Mouse (Mus musculus) limb, embryonic 13.5 days (tissue): Measurements from ENCODE around the gene Wdr46. TPM values are rescaled to one million over a fixed set of nuclear protein-coding genes. Genes with fewer than 3 reads are reported as not detected.

Experiments
- ATAC-seq: fragments of 200-750 bp; cut with Nextera tagmentation; 2 replicates; pipeline ENCODE4 v1.8.0; 2017; ENCODE audit warnings: low read depth, moderate number of reproducible peaks, moderate TSS enrichment; ENCODE audit not compliant: low FRiP score
- H3K27ac ChIP-seq: fragments of 300-500 bp; sonication (generic); 2 replicates; pipeline ENCODE4 v1.5.1; 2015; ENCODE audit warnings: inconsistent platforms, mild to moderate bottlenecking, moderate library complexity
- H3K27me3 ChIP-seq: fragments of 300-500 bp; sonication (generic); 2 replicates; pipeline ENCODE4 v1.6.1; 2015; ENCODE audit warnings: mild to moderate bottlenecking, inconsistent platforms
- H3K36me3 ChIP-seq: fragments of 300-500 bp; sonication (generic); 2 replicates; pipeline ENCODE4 v1.6.1; 2015; ENCODE audit warnings: inconsistent platforms, mild to moderate bottlenecking, moderate library complexity
- H3K4me1 ChIP-seq: fragments of 300-500 bp; sonication (generic); 2 replicates; pipeline ENCODE4 v1.6.1; 2015; ENCODE audit warnings: inconsistent platforms
- H3K4me2 ChIP-seq: fragments of 300-500 bp; sonication (generic); replicated peaks from 2 replicates; pipeline ENCODE4 v1.6.1; 2015; ENCODE audit warnings: inconsistent platforms, mild to moderate bottlenecking, moderate library complexity
- H3K4me3 ChIP-seq: fragments of 300-500 bp; sonication (generic); 2 replicates; pipeline ENCODE4 v1.5.1; 2015; ENCODE audit warnings: moderate library complexity, mild to moderate bottlenecking, inconsistent platforms
- H3K9ac ChIP-seq: fragments of 300-500 bp; sonication (generic); 2 replicates; pipeline ENCODE4 v1.6.1; 2015; ENCODE audit warnings: mild to moderate bottlenecking, inconsistent platforms
- H3K9me3 ChIP-seq: fragments of 300-500 bp; sonication (generic); 2 replicates; pipeline ENCODE4 v1.6.1; 2016; ENCODE audit warnings: inconsistent platforms
- WGBS: fragments of 180-500 bp; shearing (Covaris S2); methylation state at CpG from one replicate; pipeline ENCODE4 v1.1.7; 2015; 5-methylcytosine and 5-hydroxymethylcytosine counted together
- polyA plus RNA-seq: library from polyadenylated mRNA; unstranded; fragments of >200 nt; fragmentation: Nextera tagmentation; extraction: Ambion mirVana; gene quantifications from 2 replicates; pipeline ENCODE4 v1.2.1, GENCODE M21; 2015

The Wdr46 gene
- polyA plus RNA-seq, 1 experiment from 2014 or later, result 37.0 TPM

DNA sequence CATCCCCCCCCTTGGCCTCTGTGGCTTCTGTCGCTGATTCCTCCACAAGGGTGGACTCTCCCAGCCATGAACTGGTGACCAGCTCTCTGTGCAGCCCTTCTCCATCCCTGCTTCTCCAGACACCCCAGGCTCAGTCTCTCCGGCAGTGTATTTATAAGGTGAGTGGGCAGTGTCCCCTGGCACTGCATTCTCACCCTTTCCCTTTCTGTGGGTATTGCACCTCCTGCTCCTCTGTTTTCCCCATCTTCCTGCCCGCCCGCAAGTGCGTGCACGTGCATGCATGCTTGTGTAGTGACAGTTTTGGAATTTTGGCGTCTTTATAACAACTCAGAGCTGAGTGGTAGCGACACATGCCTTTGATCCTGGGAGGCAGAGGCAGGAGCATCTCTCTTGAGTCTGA is 26.6 kb upstream of the Wdr46 start:
- H3K27ac ChIP-seq, result no peak overlapping the region
- no peak overlapping the region for H3K4me3 ChIP-seq
- no peaks in the 10 kb centered on the region for H3K27me3 ChIP-seq
- peaks cover 48% of the 10 kb centered on the region for H3K4me1 ChIP-seq
- H3K9ac ChIP-seq, result no peak overlapping the region; the same call in 1 of the 2 replicates
- H3K4me2 ChIP-seq, result no peak overlapping the region
- peaks cover 52% of the 10 kb centered on the region for H3K36me3 ChIP-seq
- no peaks in the 10 kb centered on the region for H3K9me3 ChIP-seq
- WGBS, result 95% methylated on average over 8 of the region's 8 CpGs
- ATAC-seq, result no peak

DNA sequence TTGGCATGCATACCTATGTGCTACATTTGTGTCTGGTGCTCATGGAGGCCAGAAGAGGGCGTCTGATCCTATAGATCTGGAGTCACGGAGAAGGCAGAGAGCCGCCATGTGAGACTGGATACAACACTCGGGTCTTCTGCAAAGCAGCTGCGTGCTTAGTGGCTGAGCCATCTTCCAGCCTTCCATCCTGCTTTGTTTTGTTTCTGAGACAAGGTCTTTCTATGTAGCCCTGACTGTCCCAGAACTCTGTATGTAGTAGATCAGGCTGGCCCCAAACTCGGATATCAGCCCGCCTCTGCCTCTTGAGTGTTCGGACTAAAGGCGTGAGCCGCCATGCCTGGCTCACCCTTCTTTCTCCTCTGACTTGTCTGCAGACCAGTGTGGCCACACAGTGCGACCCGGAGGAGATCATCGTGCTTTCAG is 25.5 kb upstream of the Wdr46 start:
- Histone ChIP-seq H3K4me1 (peaks cover 52% of the 10 kb centered on the region), H3K27me3 (no peaks in the 10 kb centered on the region)

DNA sequence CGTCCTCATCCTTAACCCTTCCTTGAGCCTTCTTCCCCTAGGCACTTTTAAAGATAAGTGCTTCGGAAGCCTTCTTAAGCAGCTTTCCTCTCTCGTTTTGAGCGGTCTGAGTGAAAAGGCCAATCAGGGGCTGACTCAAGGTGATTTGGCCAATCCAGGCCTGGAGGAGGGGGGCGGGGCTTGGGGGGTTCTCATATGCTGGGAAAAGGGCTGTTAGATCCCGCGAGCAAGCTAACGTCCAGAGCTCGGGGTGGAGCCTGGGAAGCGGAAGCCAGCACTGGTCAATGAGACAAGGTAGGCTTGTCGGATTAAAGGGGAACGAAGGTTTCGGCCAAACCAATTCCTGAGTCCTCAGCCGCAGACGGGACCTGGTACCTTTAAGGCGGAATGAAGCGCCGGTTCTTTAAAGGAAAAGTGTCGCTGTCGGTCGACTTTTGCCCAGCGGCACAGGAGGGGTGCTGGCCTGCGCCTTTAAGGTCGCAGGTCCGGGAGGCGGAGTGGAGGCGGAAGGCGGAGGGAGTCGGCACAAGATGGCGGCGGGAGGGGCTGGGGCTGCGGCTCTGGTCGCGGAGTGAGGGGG is 24.7 kb upstream of the Wdr46 start, which contains the start of the genes Tapbp and Zbtb22:
Gene Tapbp, plus strand, starts transcription at position 229 of the 580 bp plus-strand sequence.
Gene Zbtb22, plus strand, starts transcription at position 234 of the 580 bp plus-strand sequence.
- no peaks in the 10 kb centered on the region for H3K9me3 ChIP-seq
- H3K4me2 ChIP-seq, result peak within 1 kb of the TSS; percentile 68
- H3K27ac ChIP-seq, result peak within 1 kb of the TSS; percentile 72; the same call in 1 of the 2 replicates
- H3K27me3 ChIP-seq, result no peaks in the 10 kb centered on the region
- H3K4me1 ChIP-seq, result peaks cover 50% of the 10 kb centered on the region
- peak within 1 kb of the TSS; percentile 63 for H3K9ac ChIP-seq
- under 1% methylated on average over 34 of the region's 34 CpGs for WGBS
- ATAC-seq, result peak; percentile 91
- H3K4me3 ChIP-seq, result peak within 1 kb of the TSS; percentile 52
- peaks cover 48% of the 10 kb centered on the region for H3K36me3 ChIP-seq

More for the DNA sequence above, 25.5 kb upstream of the Wdr46 start:
- Histone ChIP-seq H3K27ac (peak overlapping the region; percentile 28; the same call in 1 of the 2 replicates), H3K4me3 (peak overlapping the region; percentile 52), H3K36me3 (peaks cover 52% of the 10 kb centered on the region), H3K9ac (peak overlapping the region; percentile 51), H3K4me2 (peak overlapping the region; percentile 68), H3K9me3 (no peaks in the 10 kb centered on the region)
- WGBS, result 68% methylated on average over 13 of the region's 13 CpGs
- no peak for ATAC-seq

- peak overlapping the region; percentile 52 for H3K4me3 ChIP-seq
- peaks cover 46% of the 10 kb centered on the region for H3K4me1 ChIP-seq
- peaks cover 42% of the 10 kb centered on the region for H3K36me3 ChIP-seq
- peak overlapping the region; percentile 72; the same call in 1 of the 2 replicates for H3K27ac ChIP-seq
- WGBS, result under 1% methylated on average over 12 of the region's 20 CpGs
- H3K9me3 ChIP-seq, result no peaks in the 10 kb centered on the region
- H3K27me3 ChIP-seq, result no peaks in the 10 kb centered on the region
- H3K4me2 ChIP-seq, result peak overlapping the region; percentile 68
- peak overlapping the region; percentile 63 for H3K9ac ChIP-seq
- peak; percentile 34 for ATAC-seq
These were observed 24.2 kb upstream of the Wdr46 start for GRCm38 (mm10) chr17:33916294-33916693.

- Histone ChIP-seq H3K4me3 (peak overlapping the region; percentile 52), H3K4me2 (peak overlapping the region; percentile 68), H3K4me1 (peaks cover 44% of the 10 kb centered on the region), H3K9me3 (no peaks in the 10 kb centered on the region), H3K27me3 (no peaks in the 10 kb centered on the region), H3K36me3 (peaks cover 35% of the 10 kb centered on the region), H3K27ac (no peak overlapping the region), H3K9ac (peak overlapping the region; percentile 63)
- 75% methylated on average over 31 of the region's 31 CpGs for WGBS
- no peak for ATAC-seq
These were observed 23.4 kb upstream of the Wdr46 start for GRCm38 (mm10) chr17:33916847-33917655.

- ATAC-seq, result no peak
- Histone ChIP-seq H3K4me2 (peak overlapping the region; percentile 68; the same call in 1 of the 2 replicates), H3K4me3 (peak overlapping the region; percentile 65), H3K4me1 (peaks cover 44% of the 10 kb centered on the region), H3K36me3 (peaks cover 29% of the 10 kb centered on the region), H3K9me3 (no peaks in the 10 kb centered on the region), H3K27me3 (no peaks in the 10 kb centered on the region), H3K9ac (no peak overlapping the region), H3K27ac (no peak overlapping the region)
- WGBS, result 83% methylated on average over 18 of the region's 18 CpGs
These were observed 22.7 kb upstream of the Wdr46 start for GRCm38 (mm10) chr17:33917656-33918292.

- H3K4me1 ChIP-seq, result peaks cover 44% of the 10 kb centered on the region
- peak overlapping the region; percentile 99 for H3K4me2 ChIP-seq
- H3K4me3 ChIP-seq, result peak overlapping the region; percentile 65
- H3K36me3 ChIP-seq, result peaks cover 23% of the 10 kb centered on the region
- no peak overlapping the region for H3K9ac ChIP-seq
- H3K27ac ChIP-seq, result no peak overlapping the region
- ATAC-seq, result no peak
- H3K9me3 ChIP-seq, result no peaks in the 10 kb centered on the region
- 64% methylated on average over 37 of the region's 37 CpGs for WGBS
- H3K27me3 ChIP-seq, result no peaks in the 10 kb centered on the region
These were observed 21.9 kb upstream of the Wdr46 start for GRCm38 (mm10) chr17:33918293-33919203.

DNA sequence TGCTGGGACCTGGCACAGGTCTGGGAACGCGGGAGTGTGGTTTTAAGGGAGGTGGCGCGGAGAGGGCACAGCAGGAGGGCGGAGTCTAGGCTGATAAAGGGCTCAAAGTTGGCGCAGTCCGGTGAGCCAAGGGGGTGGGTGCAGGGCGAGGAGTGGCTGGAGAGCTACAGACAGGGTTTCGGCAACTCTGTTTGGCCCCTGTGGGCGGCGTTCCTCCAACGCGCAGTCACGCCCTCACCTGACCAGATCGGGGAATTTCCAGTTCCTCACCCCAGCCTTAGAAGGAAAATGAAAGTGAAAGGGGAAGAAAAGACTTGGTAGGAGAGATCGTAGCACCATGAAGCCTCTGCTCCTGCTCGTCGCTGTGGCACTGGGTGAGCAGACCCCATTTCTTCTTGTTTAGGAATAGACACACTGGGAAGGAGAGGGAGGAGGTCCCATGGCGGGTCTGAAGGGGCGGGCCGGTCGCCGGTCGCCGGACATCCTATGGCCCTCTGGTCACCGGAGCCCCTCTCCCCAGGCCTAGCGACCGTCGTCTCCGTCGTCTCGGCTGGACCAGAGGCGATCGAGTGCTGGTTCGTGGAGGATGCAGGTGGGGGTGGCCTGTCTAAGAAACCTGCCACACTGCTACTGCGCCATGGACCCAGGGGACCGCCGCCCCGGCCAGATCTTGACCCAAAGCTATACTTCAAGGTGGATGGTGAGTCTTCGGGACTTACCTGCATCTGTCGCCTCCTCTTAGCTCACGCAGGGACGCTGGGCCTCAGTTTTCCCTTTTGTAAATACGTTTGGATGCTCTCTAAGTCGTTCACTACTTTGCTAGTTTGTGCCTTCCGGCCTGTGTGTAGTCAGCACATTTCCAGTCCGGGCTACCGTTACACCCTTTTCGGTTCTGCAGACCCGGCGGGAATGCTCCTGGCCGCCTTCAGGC is 20.8 kb upstream of the Wdr46 start:
- peaks cover 38% of the 10 kb centered on the region for H3K4me1 ChIP-seq
- ATAC-seq, result no peak
- peak overlapping the region; percentile 82 for H3K9ac ChIP-seq
- H3K4me2 ChIP-seq, result peak overlapping the region; percentile 99
- H3K27me3 ChIP-seq, result no peaks in the 10 kb centered on the region
- peak overlapping the region; percentile 77 for H3K27ac ChIP-seq
- under 1% methylated on average over 52 of the region's 52 CpGs for WGBS
- H3K36me3 ChIP-seq, result peaks cover 12% of the 10 kb centered on the region
- H3K4me3 ChIP-seq, result peak overlapping the region; percentile 65
- no peaks in the 10 kb centered on the region for H3K9me3 ChIP-seq

- H3K4me2 ChIP-seq, result peak overlapping the region; percentile 99
- H3K4me3 ChIP-seq, result peak overlapping the region; percentile 65
- H3K27ac ChIP-seq, result peak overlapping the region; percentile 77; the same call in 1 of the 2 replicates
- no peaks in the 10 kb centered on the region for H3K9me3 ChIP-seq
- no peaks in the 10 kb centered on the region for H3K27me3 ChIP-seq
- peaks cover 12% of the 10 kb centered on the region; the same call in 1 of the 2 replicates for H3K36me3 ChIP-seq
- ATAC-seq, result peak; percentile 25
- H3K4me1 ChIP-seq, result peaks cover 29% of the 10 kb centered on the region
- peak overlapping the region; percentile 82 for H3K9ac ChIP-seq
- WGBS, result 1% methylated on average over 36 of the region's 36 CpGs
These were observed 20.0 kb upstream of the Wdr46 start for GRCm38 (mm10) chr17:33920282-33921097.

GRCm38 (mm10) chr17:33921361-33921760 is 19.1 kb upstream of the Wdr46 start:
- Histone ChIP-seq H3K27ac (no peak overlapping the region), H3K27me3 (no peaks in the 10 kb centered on the region), H3K4me2 (no peak overlapping the region), H3K4me3 (no peak overlapping the region), H3K4me1 (peaks cover 29% of the 10 kb centered on the region), H3K9ac (no peak overlapping the region), H3K9me3 (no peaks in the 10 kb centered on the region), H3K36me3 (peaks cover 21% of the 10 kb centered on the region; the same call in 1 of the 2 replicates)
- 85% methylated on average over 7 of the region's 7 CpGs for WGBS
- no peak for ATAC-seq
